Mouse (Mus musculus) heart, postnatal 10 days (tissue): ENCODE data around the gene Plbd1. TPM values are rescaled to one million over a fixed set of nuclear protein-coding genes. Genes with fewer than 3 reads are reported as not detected.

ENCODE experiments used
- DNase-seq, 2 experiments: peaks; one replicate each; pipeline ENCODE4 v3.0.0; 2021
- intact Hi-C: fragments of 180-260 bp; cut with DNase I; formaldehyde crosslinking; loops from one replicate; pipeline ENCODE4 v1.15.1; 2025
- total RNA-seq, 2 experiments: library from RNA; stranded (reverse); gene quantifications; 2 replicates each; pipeline ENCODE4 v1.2.3; 2021

The Plbd1 gene
- total RNA-seq, 2 experiments from 2014 or later = 34.2 to 37.9 TPM

DNA sequence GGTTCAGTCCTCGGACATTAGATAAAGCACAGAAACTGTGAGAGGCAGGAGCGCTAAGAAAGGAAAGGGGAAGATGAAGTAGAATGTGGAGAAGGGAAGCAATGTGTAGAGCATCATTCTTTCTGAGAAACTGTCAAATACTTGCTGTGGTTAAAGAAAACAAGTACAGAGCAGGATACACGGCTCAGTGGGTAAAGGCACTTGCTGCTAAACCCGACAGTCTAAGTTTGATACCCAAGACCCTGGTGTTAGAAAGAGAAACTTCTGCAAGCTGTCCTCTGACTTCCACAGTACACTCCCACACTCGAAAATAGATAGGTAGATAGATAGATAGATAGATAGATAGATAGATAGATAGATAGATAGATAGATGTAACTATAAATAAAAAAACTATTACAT lies 8.4 kb downstream of the Plbd1 start:
- intact Hi-C loops = no loop called here
- no peak for DNase-seq

DNA sequence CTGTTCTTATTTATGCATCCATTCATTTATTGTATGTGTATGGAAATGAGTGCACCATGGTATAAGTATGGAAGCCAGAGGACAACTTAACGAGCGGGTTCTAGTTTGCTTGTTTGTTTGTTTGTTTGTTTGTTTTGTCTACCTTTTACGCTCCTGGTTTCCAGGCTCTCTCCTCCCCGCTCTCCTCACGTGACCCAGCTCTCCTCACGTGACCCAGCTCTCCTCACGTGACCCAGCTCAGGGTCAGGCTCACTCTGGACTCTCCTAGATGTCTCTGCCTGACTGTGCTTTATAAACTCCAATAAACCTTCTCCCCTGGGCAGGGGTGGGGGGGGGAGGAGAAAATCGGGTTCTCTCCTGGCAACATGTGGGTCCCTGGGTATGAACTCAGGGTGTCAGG lies 11.1 kb downstream of the Plbd1 start:
- intact Hi-C loops = no loop called here
- DNase-seq = no peak

DNA sequence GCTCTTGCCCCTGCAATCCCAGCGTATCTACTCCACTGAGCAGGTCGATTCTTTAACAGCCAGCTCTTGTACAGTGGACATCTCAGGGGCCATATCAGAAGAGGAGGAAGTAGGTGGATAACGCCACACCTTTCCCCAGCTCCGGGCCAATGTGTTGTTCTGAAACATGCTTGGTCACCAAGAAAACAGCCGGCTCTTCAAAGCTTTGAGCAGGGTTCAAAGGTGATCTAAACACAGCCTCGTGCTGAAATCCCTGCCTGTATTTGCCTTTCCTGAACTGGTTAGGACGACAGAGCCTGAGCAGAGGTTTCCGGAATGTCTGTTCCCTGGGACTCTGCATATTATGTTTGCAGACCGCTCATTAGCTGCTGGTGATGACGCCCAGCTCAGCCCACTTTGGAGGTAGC lies 14.3 kb downstream of the Plbd1 start:
- intact Hi-C loops = no loop called here
- DNase-seq = no peak

DNA sequence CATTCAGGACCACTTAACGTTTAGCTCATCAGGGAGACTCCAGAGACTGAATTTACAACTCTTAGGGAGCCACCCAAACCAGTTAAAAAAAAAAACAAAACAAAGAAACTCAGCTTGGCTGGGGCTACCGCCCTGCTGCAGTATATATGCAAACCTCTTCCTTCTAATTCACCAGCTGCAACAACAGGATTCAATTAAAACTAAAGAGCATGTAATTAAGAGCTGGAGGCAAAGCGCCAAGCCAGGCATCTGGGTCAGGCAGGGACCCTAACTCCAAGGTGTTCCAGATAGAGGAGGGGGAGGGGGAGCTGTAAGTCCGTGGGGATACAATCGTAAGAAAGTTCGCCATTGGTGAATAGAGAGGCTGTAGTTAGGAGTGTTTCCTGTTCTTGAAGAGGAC lies 15.5 kb downstream of the Plbd1 start:
- no peak for DNase-seq
- intact Hi-C loops = no loop called here

DNA sequence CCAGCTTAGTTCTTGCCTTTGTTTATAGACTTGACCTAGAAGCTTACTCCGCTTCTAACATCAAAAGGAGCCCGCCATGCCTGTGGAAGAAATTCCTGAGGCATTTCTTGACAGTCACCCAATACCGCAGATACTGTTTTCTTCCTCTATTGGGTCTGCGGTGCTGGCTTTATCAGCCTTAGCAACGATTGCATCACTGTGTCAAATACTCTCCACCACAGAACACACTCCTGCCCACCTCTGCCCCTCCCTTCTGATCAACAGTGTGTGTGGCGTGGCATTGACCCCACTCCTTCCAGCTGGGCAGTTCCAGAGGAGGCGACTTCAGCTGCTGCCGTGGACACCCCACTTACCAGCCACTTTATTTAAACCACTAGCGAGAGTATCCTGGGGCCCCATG lies 16.0 kb downstream of the Plbd1 start:
- DNase-seq = no peak
- intact Hi-C loops = no loop called here

DNA sequence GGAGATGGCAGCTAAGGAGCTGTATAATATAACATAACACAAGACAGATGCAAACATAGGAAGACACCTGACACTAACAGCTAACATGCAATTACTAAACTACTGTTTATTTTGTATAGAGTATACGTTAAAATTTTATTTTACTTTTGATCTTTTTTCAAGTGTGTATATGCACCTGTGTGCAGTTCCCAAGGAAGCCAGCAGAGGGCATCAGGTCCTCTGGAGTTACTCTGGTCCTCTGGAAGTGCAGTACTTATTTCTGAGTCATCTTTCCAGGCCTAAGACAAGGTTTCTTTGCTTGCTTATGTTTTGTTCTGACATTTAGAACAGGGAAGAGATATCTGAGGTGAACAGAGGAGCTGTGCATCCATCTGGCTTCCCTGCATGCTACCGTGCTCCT lies 17.6 kb downstream of the Plbd1 start:
- DNase-seq = no peak
- intact Hi-C loops = loop anchor here (5.0 kb wide), 1 partner anchor 78 kb away; no protein-coding TSS in a partner anchor

DNA sequence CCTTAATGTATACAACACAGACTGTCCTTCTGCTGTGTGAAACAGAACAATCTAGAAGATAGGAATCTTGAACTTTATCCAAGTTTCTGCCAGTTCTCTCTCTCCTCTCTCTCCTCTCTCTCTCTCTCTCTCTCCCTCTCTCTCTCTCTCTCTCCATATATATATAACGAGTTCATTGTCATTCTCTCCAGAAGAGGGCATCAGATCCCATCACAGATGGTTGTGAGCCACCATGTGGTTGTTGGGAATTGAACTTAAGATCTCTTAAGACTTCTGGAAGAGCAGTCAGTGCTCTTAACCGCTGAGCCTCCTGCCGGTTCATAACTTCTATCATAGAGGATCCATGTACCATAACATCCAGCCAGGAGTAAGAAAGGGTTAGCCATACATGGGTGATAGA lies 26.7 kb downstream of the Plbd1 start:
- intact Hi-C loops = no loop called here
- no peak for DNase-seq

DNA sequence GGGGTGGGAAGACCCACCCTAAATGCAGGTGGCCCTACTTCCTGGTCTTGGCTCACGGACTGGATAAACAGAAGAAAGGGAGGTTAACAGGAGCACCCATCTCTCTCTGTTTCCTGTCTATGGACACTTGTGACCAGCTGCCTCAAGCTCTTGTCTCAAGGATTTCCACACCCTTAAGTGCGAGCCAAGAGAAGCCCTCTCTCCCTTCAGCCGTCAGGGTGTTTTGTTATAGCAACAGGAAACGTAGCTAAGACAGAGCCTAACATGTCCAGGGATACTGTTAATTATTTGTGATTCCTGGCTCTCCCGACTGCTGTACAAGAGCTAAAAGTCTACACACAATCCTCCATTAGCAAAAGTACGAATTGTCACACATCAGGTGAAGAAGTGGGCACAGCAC lies 28.0 kb downstream of the Plbd1 start:
- DNase-seq = no peak
- intact Hi-C loops = no loop called here

DNA sequence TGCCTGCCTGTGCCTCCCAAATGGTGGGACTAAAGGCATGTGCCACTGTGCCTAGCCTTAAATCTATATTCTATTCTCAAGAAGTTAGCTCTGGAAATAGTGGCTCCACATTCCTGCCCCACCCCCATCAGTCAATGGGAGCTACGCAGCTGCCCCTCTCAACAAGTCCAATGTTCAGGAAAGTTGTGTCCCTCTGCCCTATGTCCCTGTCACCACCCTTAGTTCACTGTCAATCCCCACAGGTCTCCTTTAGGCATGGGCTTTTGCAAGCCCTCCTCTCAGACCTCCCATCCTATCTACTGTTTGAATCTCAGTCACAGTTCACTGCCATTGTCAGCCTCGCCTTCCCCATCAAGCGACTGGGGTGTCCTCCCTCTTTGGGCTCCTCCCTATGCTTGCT lies 28.6 kb downstream of the Plbd1 start:
- DNase-seq = no peak
- intact Hi-C loops = no loop called here

DNA sequence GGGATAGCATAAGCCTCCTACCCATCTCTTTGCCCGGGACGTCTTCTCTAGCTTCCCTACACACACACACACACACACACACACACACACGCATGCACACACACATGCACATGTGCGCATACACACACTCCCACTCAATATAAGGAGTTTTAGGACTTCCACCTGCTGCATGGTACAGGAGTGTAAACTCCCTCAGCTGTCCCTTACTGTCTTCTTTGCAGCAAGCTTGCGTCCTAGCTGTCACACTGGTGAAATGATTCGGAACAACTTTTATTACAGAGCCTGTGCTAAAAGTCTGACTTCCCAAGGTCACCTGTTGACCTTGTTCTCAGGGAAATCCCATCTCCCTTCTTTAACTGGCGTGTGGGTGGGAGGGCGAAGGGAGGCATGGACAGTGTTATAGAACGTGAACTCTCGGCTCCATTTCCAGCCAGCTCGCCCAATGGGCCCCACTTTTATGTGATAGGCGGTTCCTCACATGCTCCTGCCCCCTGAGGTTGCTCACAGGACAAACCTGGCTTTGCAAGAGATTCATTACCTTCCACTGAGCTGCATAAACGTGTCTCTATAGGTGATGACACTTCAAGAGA lies 29.7 kb downstream of the Plbd1 start:
- intact Hi-C loops = no loop called here
- no peak for DNase-seq

DNA sequence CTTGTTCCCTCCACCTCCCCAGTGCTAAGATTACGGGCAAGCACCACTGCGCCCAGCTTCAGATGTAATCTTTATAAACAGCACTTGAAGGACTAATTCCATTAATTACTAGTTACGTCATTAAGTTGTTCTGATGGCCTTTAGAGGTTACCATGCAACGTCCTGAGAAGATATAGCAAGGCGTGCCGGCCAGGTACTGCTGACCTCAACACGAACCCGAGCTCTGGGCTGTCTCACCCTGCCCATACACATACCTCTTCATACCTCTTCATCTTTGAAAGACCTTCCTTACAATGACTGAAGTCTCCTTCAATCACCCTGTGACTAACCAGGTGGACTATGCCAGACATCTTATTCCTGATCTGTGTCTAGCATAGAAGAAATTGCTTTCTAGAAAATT lies 30.2 kb downstream of the Plbd1 start:
- intact Hi-C loops = no loop called here
- DNase-seq = no peak

DNA sequence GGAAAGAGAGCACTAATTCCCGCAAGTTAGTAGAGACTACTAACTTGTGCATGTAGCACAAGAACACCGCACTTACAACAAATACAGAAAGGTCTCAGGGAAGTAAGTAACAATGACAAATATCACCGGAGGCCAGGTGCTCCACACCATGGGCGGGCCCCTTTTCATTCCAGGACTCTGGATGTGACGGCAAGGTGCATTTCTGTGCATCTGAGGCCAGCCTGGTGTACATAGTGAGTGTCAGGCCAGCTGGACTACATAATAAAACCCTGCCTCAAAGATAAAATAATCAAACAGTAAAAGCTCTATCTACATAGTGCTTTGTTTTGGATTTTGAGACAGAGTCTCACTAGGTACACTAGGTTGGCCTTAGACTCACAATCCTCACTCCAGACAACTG lies 32.1 kb downstream of the Plbd1 start:
- no peak for DNase-seq
- intact Hi-C loops = no loop called here

DNA sequence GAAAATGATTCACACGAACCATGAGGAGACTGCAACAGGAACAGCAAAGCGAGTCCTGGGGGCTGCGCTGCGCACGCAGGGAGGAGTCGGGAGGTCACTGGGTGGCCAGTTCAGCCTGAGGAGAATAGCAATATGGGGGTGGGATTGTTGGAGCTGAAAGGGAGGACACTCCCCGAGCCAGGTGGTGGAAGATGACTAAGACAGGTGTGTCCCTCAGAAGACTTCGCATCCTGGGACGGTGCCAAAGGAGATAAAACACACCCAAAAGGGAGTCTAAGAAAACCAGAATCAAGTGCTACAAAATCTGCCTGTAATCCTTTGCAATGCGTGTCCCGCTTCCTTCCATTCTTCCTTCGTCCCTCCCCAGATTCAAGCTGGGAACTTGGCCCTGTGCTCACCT lies 36.3 kb downstream of the Plbd1 start:
- DNase-seq = no peak
- intact Hi-C loops = no loop called here

DNA sequence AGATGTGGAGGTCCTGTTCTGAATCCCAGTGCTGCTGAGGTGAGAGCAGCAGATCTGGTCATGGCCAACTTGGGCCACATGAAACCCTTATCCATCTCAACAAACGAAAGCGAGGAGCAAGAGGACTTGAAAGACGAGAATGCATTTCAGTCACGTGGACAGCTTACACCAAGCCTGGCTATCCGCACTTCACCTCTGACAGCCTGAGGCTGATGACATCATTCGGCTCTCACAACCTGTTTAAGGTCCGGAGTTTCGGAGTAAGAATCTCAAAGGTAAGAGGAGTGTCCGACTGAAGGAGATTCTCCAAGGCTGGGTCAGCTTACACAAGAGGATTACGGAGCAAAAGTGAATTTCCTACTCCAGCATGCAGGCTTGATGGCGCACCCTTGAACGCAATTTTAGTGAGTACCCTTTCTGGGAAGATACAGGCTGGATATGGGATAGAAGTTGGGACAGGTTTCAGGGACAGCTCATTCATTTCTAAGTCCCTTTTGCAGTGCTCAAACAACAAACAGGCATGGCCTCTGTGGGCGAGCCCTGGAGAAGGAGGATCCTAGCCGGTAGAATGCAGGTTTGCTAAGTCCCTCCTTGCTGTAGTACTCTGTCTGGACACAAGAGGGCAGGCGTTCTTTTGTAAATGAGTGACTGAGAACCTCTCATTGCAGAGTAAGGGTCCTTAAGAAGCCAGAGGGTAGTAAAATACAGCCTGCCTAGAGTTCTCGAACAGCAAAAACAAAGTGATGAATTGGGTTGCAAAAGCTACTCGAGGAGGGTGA lies 41.2 kb downstream of the Plbd1 start:
- intact Hi-C loops = loop anchor here (1.0 to 5.0 kb wide), 4 partner anchors 102 to 362 kb away; no protein-coding TSS in a partner anchor
- DNase-seq = peak; percentile 85 to 93

DNA sequence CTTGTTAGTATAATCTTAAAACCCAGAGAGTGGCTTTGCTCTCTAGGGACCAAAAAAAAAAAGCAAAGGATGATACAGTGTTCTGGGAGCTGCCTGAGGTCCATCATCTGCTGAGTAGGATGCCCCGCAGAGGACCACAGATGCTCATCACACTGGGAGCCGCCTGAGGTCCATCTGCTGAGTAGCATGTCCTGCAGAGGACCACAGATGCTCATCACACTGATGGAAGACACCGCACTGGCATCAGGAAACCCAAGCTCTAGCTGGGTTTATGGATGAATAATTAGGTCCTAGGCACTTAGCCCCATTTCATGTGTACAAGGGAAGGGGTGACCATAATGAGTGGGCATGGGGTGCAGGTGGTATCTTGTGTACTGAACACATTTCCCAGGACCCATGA lies 47.6 kb downstream of the Plbd1 start:
- no peak for DNase-seq

DNA sequence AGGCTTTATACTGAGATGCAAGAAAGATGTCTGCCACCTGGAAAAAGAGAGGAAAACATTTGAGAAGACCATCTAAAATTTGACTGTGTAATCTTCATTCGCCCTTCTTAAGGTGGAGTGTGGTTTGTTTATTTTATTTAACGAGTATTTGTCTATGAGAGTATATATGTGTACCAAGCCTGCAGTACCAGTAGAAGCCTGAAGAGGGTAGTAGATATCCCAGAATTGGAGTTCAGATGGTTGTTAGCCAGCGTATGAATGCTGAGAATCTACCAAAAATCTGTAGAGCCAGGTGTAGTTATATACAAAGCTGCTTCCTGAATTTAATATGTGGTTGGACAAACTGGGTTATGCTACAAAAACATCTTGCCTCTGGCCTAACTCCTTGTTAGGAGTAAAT lies 49.4 kb downstream of the Plbd1 start:
- DNase-seq = no peak
- intact Hi-C loops = no loop called here

More for the DNA sequence above, 47.6 kb downstream of the Plbd1 start:
- intact Hi-C loops = no loop called here

DNA sequence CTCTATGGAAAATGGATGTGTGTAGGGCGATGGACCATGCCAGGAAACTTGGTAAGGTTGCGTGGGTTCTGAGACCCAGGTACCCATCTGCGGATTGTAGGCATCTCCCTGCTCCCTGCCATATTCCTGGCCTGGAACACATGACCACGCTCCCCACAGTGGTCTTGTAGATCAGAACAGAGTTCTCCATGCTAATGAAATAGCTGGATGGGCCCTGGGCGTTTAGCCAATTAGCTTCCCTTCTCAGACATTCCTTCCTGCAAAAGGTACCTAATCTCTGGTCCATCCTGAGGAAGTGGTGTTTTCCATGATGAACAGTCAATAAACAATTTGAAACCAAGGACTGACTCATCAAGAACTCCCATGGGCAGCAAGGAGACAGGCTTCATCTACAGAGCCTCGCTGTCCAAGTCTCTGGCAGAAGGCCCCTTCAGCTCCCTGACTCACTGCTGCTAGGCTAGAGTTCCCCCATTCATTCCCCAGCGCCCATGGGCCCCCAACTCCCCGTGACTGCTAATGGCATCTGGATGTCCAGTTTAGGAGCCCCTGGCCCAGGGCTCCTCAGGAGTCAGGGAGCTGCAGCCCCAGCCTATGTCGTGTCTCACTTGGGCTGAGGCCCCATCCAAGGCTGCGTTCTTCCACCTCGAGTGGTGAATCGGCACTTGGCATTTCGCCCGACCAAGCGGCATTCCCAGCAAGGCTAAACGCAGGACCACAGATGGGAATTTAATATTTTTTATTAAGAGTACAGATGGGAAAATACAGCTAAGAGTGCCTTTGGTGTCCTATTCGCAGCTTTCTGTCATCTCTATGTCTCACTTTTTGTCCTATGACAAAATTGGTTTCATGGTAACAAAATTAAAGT lies 50.1 kb downstream of the Plbd1 start:
- intact Hi-C loops = no loop called here
- DNase-seq = peak in 1 of 2 experiments; percentile 17

DNA sequence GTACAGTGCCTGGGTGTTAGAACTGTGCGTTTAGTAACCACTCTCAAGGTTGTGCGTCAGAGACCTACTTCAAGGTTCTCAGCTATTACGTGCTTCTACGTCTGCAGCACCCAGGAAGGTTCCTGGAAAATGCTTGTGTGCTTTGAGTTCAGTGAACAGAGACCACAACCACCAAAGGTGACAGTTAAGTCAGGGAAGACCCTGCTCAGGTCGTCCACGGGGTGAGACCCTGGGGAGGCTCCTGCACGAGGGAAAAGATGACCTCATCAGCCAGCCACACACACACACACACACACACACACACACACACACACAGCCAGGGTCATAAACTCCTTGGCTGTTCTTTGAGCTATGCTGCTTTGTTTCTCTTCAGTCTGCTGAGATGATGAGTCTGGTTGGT lies 59.1 kb downstream of the Plbd1 start:
- intact Hi-C loops = no loop called here
- DNase-seq = no peak

DNA sequence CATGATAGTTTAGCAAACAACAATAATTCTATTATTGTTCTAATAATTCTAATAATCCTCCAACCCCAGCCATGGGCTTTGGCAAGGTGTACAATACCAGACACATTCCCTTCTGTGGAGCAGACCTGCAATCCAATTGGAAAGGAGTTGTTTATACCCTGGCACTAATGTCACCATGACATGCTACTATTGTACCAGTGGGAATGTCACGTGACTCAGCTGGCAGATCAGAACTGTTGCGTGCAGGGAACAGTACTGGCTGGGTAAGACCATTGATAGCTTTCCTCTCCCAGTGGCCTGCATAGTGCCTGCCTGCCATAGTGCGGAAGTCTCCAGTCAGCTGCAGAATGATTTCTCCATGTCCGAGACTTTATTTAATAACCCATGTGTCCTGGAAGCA lies 67.2 kb downstream of the Plbd1 start:
- intact Hi-C loops = no loop called here
- no peak for DNase-seq

DNA sequence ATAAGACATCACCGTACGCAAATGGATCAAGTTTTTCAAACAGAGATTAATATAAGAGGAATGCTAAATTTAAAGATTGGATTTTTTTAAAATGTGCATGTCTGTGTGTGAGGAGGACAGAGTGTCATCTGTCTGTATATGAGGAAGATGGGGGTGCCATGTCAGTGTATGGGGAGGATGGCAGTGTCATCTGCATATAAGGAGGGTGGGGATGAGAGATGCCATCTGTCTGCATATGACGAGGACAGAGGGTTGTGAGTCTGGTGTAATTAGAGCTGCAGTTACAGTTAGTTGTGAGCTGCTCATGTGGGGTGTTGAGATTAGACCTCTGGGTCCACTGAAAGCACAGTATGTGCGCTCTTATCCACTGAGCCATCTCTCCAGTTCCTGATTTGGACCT lies 71.0 kb downstream of the Plbd1 start:
- DNase-seq = no peak
- intact Hi-C loops = no loop called here

DNA sequence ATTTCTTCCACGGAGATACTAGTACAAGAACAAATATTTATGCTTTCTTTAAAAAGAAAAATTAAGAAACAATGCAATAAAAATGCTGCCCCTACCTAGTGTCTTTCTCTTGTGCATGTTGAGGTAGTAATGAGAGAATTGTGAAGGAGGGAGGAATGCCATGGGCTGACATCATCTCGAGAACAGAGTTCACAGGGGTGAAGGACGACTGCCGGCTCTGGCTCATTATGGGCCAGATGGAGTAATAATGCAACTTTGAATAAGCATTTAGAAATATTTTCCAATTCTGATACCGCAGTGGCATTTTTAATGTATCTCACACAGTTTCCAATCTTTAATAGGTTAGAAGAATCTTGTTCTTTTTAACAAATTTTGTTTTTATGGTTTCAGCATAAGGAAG lies 95.7 kb downstream of the Plbd1 start:
- intact Hi-C loops = no loop called here
- no peak for DNase-seq
